Mouse (Mus musculus): Measurements from ENCODE around the gene Otp. TPM values are rescaled to one million over a fixed set of nuclear protein-coding genes. Genes with fewer than 3 reads are reported as not detected.

Gene Otp
- polyA plus RNA-seq, 1 experiment from 2014 or later: not detected

GRCm38 (mm10) chr13:94874656-94875395 is 576 bp upstream of the Otp start:
- H3K36me3 ChIP-seq: no peaks in the 10 kb centered on the region
- H3K27ac ChIP-seq: no peak overlapping the region
- 2% methylated on average over 23 of the region's 23 CpGs for WGBS (ENCODE audit: insufficient replicate concordance)
- no peak overlapping the region for H3K4me3 ChIP-seq (replicated peaks)
- DNase-seq (no peak), ATAC-seq (ENCODE audit: low read depth) (no peak)
- H3K9ac ChIP-seq: no peak overlapping the region
- H3K4me1 ChIP-seq (replicated peaks): no peaks in the 10 kb centered on the region
- peaks cover 89% of the 10 kb centered on the region for H3K27me3 ChIP-seq
- no peaks in the 10 kb centered on the region for H3K9me3 ChIP-seq (replicated peaks)
- no peak overlapping the region for H3K4me2 ChIP-seq

- H3K4me1 ChIP-seq (replicated peaks): no peaks in the 10 kb centered on the region
- DNase-seq (no peak), ATAC-seq (ENCODE audit: low read depth) (no peak)
- H3K27me3 ChIP-seq: peaks cover 89% of the 10 kb centered on the region
- H3K36me3 ChIP-seq: no peaks in the 10 kb centered on the region
- H3K9me3 ChIP-seq (replicated peaks): no peaks in the 10 kb centered on the region
- H3K9ac ChIP-seq: no peak overlapping the region
- H3K4me2 ChIP-seq: no peak overlapping the region
- H3K4me3 ChIP-seq (replicated peaks): no peak overlapping the region
- H3K27ac ChIP-seq: no peak overlapping the region
- 2% methylated on average over 30 of the region's 30 CpGs for WGBS (ENCODE audit: insufficient replicate concordance)
Measured at GRCm38 (mm10) chr13:94876286-94877210, 1.1 kb downstream of the Otp start.

- Histone ChIP-seq H3K27ac (no peak overlapping the region), H3K36me3 (no peaks in the 10 kb centered on the region), H3K27me3 (peaks cover 89% of the 10 kb centered on the region), H3K9me3 (replicated peaks) (no peaks in the 10 kb centered on the region), H3K4me3 (replicated peaks) (no peak overlapping the region), H3K9ac (no peak overlapping the region), H3K4me1 (replicated peaks) (no peaks in the 10 kb centered on the region), H3K4me2 (no peak overlapping the region)
- DNase-seq (no peak), ATAC-seq (ENCODE audit: low read depth) (no peak)
- 2% methylated on average over 27 of the region's 27 CpGs for WGBS (ENCODE audit: insufficient replicate concordance)
Measured at GRCm38 (mm10) chr13:94877211-94877590, 1.8 kb downstream of the Otp start.

- no peak for DNase-seq
- peaks cover 7% of the 10 kb centered on the region for H3K4me1 ChIP-seq (replicated peaks)
- H3K9ac ChIP-seq: no peak overlapping the region
- no peak overlapping the region for H3K4me3 ChIP-seq (replicated peaks)
- no peaks in the 10 kb centered on the region for H3K9me3 ChIP-seq (replicated peaks)
- 16% methylated on average over 10 of the region's 10 CpGs for WGBS (ENCODE audit: insufficient replicate concordance)
- H3K27me3 ChIP-seq: peaks cover 89% of the 10 kb centered on the region
- H3K4me2 ChIP-seq: no peak overlapping the region
- no peak overlapping the region for H3K27ac ChIP-seq
- no peak for ATAC-seq (ENCODE audit: low read depth)
- H3K36me3 ChIP-seq: no peaks in the 10 kb centered on the region
Measured at GRCm38 (mm10) chr13:94877991-94878745, 2.8 kb downstream of the Otp start.

GRCm38 (mm10) chr13:94881201-94881600 is 5.8 kb downstream of the Otp start:
- H3K27me3 ChIP-seq: peaks cover 89% of the 10 kb centered on the region
- WGBS (ENCODE audit: insufficient replicate concordance): 3% methylated on average over 3 of the region's 3 CpGs
- no peaks in the 10 kb centered on the region for H3K36me3 ChIP-seq
- no peak for DNase-seq
- H3K4me2 ChIP-seq: no peak overlapping the region
- no peak overlapping the region for H3K9ac ChIP-seq
- no peak overlapping the region for H3K4me3 ChIP-seq (replicated peaks)
- H3K27ac ChIP-seq: no peak overlapping the region
- no peak for ATAC-seq (ENCODE audit: low read depth)
- peaks cover 18% of the 10 kb centered on the region for H3K4me1 ChIP-seq (replicated peaks)
- no peaks in the 10 kb centered on the region for H3K9me3 ChIP-seq (replicated peaks)

- WGBS (ENCODE audit: insufficient replicate concordance): 4% methylated on average over 10 of the region's 10 CpGs
- H3K4me2 ChIP-seq: peak overlapping the region; percentile 63; the same call in 1 of the 2 replicates
- no peak overlapping the region for H3K27ac ChIP-seq
- H3K4me1 ChIP-seq (replicated peaks): peaks cover 18% of the 10 kb centered on the region
- peak overlapping the region; percentile 48; the same call in 1 of the 2 replicates for H3K4me3 ChIP-seq (replicated peaks)
- H3K9me3 ChIP-seq (replicated peaks): no peaks in the 10 kb centered on the region
- no peaks in the 10 kb centered on the region for H3K36me3 ChIP-seq
- ATAC-seq (ENCODE audit: low read depth): no peak
- H3K9ac ChIP-seq: no peak overlapping the region
- H3K27me3 ChIP-seq: peaks cover 89% of the 10 kb centered on the region
- DNase-seq: no peak
Measured at GRCm38 (mm10) chr13:94882221-94882620, 6.8 kb downstream of the Otp start.

- no peaks in the 10 kb centered on the region for H3K9me3 ChIP-seq (replicated peaks)
- peaks cover 18% of the 10 kb centered on the region for H3K4me1 ChIP-seq (replicated peaks)
- ATAC-seq (ENCODE audit: low read depth): no peak
- no peaks in the 10 kb centered on the region for H3K36me3 ChIP-seq
- peak overlapping the region; percentile 48 for H3K4me3 ChIP-seq (replicated peaks)
- peaks cover 89% of the 10 kb centered on the region for H3K27me3 ChIP-seq
- H3K4me2 ChIP-seq: peak overlapping the region; percentile 63
- WGBS (ENCODE audit: insufficient replicate concordance): 1% methylated on average over 37 of the region's 37 CpGs
- DNase-seq: no peak
- no peak overlapping the region for H3K9ac ChIP-seq
- no peak overlapping the region for H3K27ac ChIP-seq
Measured at GRCm38 (mm10) chr13:94882711-94883145, 7.3 kb downstream of the Otp start.

GRCm38 (mm10) chr13:94883163-94883965 is 8.0 kb downstream of the Otp start:
- ATAC-seq (ENCODE audit: low read depth) (0 out of 2 replicates have a peak, but pooled peaks have one; percentile 20), DNase-seq (no peak)
- Histone ChIP-seq H3K4me1 (replicated peaks) (peaks cover 18% of the 10 kb centered on the region), H3K4me2 (peak overlapping the region; percentile 63), H3K27me3 (peaks cover 89% of the 10 kb centered on the region), H3K27ac (no peak overlapping the region), H3K36me3 (no peaks in the 10 kb centered on the region), H3K4me3 (replicated peaks) (peak overlapping the region; percentile 48), H3K9ac (no peak overlapping the region), H3K9me3 (replicated peaks) (no peaks in the 10 kb centered on the region)
- 2% methylated on average over 72 of the region's 95 CpGs for WGBS (ENCODE audit: insufficient replicate concordance)

- Histone ChIP-seq H3K27ac (no peak overlapping the region), H3K4me2 (peak overlapping the region; percentile 63), H3K4me3 (replicated peaks) (0 out of 2 replicates have a peak overlapping the region, but pooled peaks have one; percentile 48), H3K4me1 (replicated peaks) (peaks cover 18% of the 10 kb centered on the region), H3K36me3 (no peaks in the 10 kb centered on the region), H3K9ac (no peak overlapping the region), H3K9me3 (replicated peaks) (no peaks in the 10 kb centered on the region), H3K27me3 (peaks cover 93% of the 10 kb centered on the region)
- 2% methylated on average over 36 of the region's 36 CpGs for WGBS (ENCODE audit: insufficient replicate concordance)
- DNase-seq: no peak
- ATAC-seq (ENCODE audit: low read depth): no peak
Measured at GRCm38 (mm10) chr13:94883966-94884960, 8.9 kb downstream of the Otp start.
